Mouse (Mus musculus) layer of hippocampus, postnatal 10 days (tissue): ENCODE measurements around the gene Srrt. TPM values are rescaled to one million over a fixed set of nuclear protein-coding genes. Genes with fewer than 3 reads are reported as not detected.

Source experiments
- DNase-seq, 2 experiments: peaks; one replicate each; pipeline ENCODE4 v3.0.0; 2021; ENCODE audit warnings: low spot score in 2 of 2
- microRNA-seq, 2 experiments: library from miRNA; unstranded; fragments of <30 nt; microRNA quantifications; one replicate each; pipeline ENCODE4 v1.2.0; 2021
- total RNA-seq, 2 experiments: library from RNA; stranded (reverse); gene quantifications; 2 replicates each; pipeline ENCODE4 v1.2.3; 2021

Gene Srrt
- total RNA-seq, 2 experiments from 2014 or later, result 188 to 191 TPM

GRCm38 (mm10) chr5:137277360-137278342 lies 29.8 kb downstream of the Srrt start:
- DNase-seq, result peak in 1 of 2 experiments; percentile 53

GRCm38 (mm10) chr5:137268131-137268910 lies 39.2 kb downstream of the Srrt start:
- no peak for DNase-seq

DNA sequence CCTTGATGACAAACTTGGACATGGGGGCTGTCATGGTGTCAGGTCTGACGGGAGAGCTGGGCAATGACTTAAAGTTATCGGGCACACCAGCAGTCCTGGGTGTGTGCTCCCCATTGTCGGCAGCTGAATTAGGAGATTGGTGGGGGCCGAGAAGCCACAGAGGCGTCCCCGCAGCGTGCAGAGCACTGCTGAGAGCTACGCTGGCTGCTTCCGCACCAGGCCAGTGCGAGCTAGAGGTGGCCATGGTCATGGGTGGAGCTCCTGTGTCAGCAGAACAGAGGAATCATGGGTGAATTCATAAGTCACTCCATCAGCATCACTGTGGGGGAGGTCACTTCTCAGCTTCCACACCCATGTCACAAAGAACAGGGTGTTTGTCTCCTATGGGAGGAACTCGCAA lies 42.7 kb downstream of the Srrt start:
- no peak for DNase-seq

DNA sequence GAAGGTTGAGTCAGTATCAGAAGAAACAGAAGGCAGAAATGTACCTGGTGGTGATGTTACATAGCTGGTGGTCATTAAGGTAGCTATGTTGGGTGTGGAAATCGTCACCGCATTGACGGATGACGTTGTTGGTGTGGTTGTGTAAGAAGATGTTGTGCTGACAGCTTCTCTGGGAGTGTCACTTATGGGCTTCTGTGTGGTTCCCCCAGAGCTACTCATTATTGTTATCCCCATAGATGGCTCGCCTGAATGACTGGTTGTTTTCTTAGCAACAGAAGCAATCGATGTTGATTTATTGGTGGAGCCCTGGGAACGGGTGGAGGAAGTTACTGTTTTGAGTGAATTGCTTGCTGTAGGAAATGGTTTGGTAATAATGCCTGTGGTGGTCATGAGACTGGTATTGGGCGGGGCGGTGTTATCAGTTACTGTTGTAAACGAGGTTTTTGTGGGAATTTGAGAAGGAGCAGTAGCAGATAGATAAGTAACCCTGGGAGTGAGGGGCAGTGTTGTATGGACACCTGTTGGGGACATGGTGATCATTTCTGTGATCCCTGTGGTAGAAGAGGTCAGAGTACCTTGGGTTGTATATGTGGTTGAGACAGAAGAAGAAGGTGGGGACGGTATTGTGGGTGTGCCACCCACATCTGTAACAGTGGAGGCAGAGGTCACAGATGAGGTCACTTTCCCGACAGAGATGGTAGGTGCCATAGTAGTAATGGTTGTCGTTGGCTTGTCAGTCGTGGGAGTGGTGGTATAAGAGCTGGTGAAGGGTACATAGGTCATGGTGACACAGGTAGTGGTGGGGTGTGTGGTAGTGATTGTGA lies 43.4 kb downstream of the Srrt start:
- DNase-seq, result no peak

Small RNA genes within 50 kb of the gene (microRNA-seq; reads per million reads assigned to microRNA genes)
- gene Mir7036 (1.6 to 2.7 reads per million in 2 experiments), gene Mir8116 (0 to 0.59 reads per million in 2 experiments)

Other genes starting within 250 kb of the Srrt start
- gene Serpine1, start 235.4 kb downstream of the Srrt start, total RNA-seq, result under 1 TPM; 0.80 to 0.96 TPM
- gene Trim56, start 191.5 kb downstream of the Srrt start, total RNA-seq, result 1 to 10 TPM; 4.8 to 5.2 TPM
- gene Muc3, start 158.4 kb downstream of the Srrt start, total RNA-seq, result not detected
- gene Muc3a, start 95.3 kb downstream of the Srrt start, total RNA-seq, result 1 to 10 TPM; 3.5 to 5.2 TPM
- 10 to 100 TPM; 93.0 to 97.4 TPM for gene Ache, start 20.2 kb downstream of the Srrt start, total RNA-seq
- gene Ufsp1, start 13.0 kb downstream of the Srrt start, total RNA-seq, result 10 to 100 TPM; 20.4 to 21.8 TPM
- gene Trip6, start 6.7 kb upstream of the Srrt start, total RNA-seq, result 1 to 10 TPM; 6.2 to 7.7 TPM
- gene Slc12a9, start 25.9 kb upstream of the Srrt start, total RNA-seq, result 10 to 100 TPM; 28.8 to 30.7 TPM
- 1 to 10 TPM; 8.3 to 9.3 TPM for gene Ephb4, start 42.4 kb upstream of the Srrt start, total RNA-seq
- gene Zan, start 169.4 kb upstream of the Srrt start, total RNA-seq, result under 1 TPM; 0.36 to 0.43 TPM
- 10 to 100 TPM; 30.7 to 36.5 TPM for gene Pop7, start 194.8 kb upstream of the Srrt start, total RNA-seq
- gene Gigyf1, start 210.9 kb upstream of the Srrt start, total RNA-seq, result 10 to 100 TPM; 40.2 to 50.4 TPM
- gene Epo, start 225.6 kb upstream of the Srrt start, total RNA-seq, result not detected
- 100 to 1,000 TPM; 874 to 885 TPM for gene Gnb2, start 225.8 kb upstream of the Srrt start, total RNA-seq
- gene Actl6b, start 245.8 kb upstream of the Srrt start, total RNA-seq, result 100 to 1,000 TPM; 124 to 134 TPM